Mouse (Mus musculus) lung, postnatal 0 days (tissue): ENCODE measurements around the gene Sgce. TPM values are rescaled to one million over a fixed set of nuclear protein-coding genes. Genes with fewer than 3 reads are reported as not detected.

Experiments
- ATAC-seq: fragments of 200-750 bp; cut with Nextera tagmentation; 2 replicates; pipeline ENCODE4 v1.8.0; 2017; ENCODE audit warnings: moderate library complexity
- DNase-seq: peaks from one replicate; pipeline ENCODE4 v3.0.0-alpha.2; 2016; ENCODE audit warnings: low spot score
- H3K27ac ChIP-seq: fragments of 300-500 bp; sonication (generic); 2 replicates; pipeline ENCODE4 v1.5.1; 2014; ENCODE audit warnings: antibody characterized with exemption, mild to moderate bottlenecking, low read length, mixed read lengths
- H3K27me3 ChIP-seq: fragments of 300-500 bp; sonication (generic); replicated peaks from 2 replicates; pipeline ENCODE4 v1.6.1; 2014; ENCODE audit warnings: low read length, mixed read lengths; ENCODE audit not compliant: insufficient read depth
- H3K36me3 ChIP-seq: fragments of 300-500 bp; sonication (generic); 2 replicates; pipeline ENCODE4 v1.6.1; 2014; ENCODE audit warnings: low read length, mixed read lengths; ENCODE audit not compliant: insufficient read depth
- H3K4me1 ChIP-seq: fragments of 300-500 bp; sonication (generic); 2 replicates; pipeline ENCODE4 v1.6.1; 2014; ENCODE audit warnings: antibody characterized with exemption, low read depth, low read length, mixed read lengths; ENCODE audit not compliant: insufficient read depth
- H3K4me2 ChIP-seq: fragments of 300-500 bp; sonication (generic); replicated peaks from 2 replicates; pipeline ENCODE4 v1.6.1; 2014; ENCODE audit warnings: low read depth, mild to moderate bottlenecking, low read length, moderate library complexity, mixed read lengths
- H3K4me3 ChIP-seq: fragments of 300-500 bp; sonication (generic); 2 replicates; pipeline ENCODE4 v1.5.1; 2014; ENCODE audit warnings: low read depth, low read length
- H3K9ac ChIP-seq: fragments of 300-500 bp; sonication (generic); replicated peaks from 2 replicates; pipeline ENCODE4 v1.6.1; 2014; ENCODE audit warnings: low read depth, mild to moderate bottlenecking
- H3K9me3 ChIP-seq: fragments of 300-500 bp; sonication (generic); 2 replicates; pipeline ENCODE4 v1.6.1; 2016; ENCODE audit warnings: low read length, mixed read lengths
- CTCF ChIP-seq: IDR thresholded peaks from 2 replicates; pipeline ENCODE4 v1.5.1; 2016; ENCODE audit warnings: antibody characterized with exemption, mild to moderate bottlenecking
- EP300 ChIP-seq: IDR thresholded peaks from 2 replicates; pipeline ENCODE4 v1.6.1; 2016; ENCODE audit warnings: antibody characterized with exemption, mild to moderate bottlenecking, control low read depth
- WGBS: fragments of 180-500 bp; shearing (Covaris S2); extraction: QIAGEN DNeasy Blood & Tissue Kit; methylation state at CpG from one replicate; pipeline ENCODE4 v1.1.7; 2014; 5-methylcytosine and 5-hydroxymethylcytosine counted together
- polyA plus RNA-seq: library from polyadenylated mRNA; unstranded; fragments of >200 nt; fragmentation: Nextera tagmentation; extraction: Ambion mirVana; gene quantifications from 2 replicates; pipeline ENCODE4 v1.2.1, GENCODE M21; 2015

Gene Sgce
- polyA plus RNA-seq, 1 experiment from 2014 or later = 84.5 TPM

DNA sequence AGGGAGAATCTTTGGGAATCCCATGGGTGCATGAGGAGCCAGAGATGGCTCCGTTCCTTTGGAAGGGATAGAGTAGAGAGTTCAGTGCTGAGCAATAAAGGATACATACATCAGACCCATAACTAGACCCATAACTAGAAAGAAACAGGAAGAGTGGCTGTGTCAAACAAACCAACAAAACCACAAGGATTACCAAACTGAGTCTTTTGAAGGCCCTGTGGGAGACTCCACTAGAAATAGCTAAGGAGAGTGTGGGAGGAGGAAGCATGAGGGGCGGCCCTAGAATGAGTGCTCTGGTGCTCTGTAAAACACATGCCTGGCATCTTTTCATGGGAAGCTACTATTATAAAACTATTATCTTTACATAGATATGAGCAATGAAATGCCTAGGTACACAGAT, 18.7 kb downstream of the Sgce start:
- Histone ChIP-seq H3K27me3 (no peaks in the 10 kb centered on the region), H3K4me3 (no peak overlapping the region), H3K9me3 (0 out of 2 replicates have a peak, but pooled peaks cover 2% of the 10 kb centered on the region), H3K4me1 (no peaks in the 10 kb centered on the region), H3K9ac (no peak overlapping the region), H3K36me3 (no peaks in the 10 kb centered on the region), H3K27ac (no peak overlapping the region), H3K4me2 (no peak overlapping the region)
- 81% methylated on average over 2 of the region's 2 CpGs for WGBS
- DNase-seq (no peak), ATAC-seq (no peak)
- no peak for TF ChIP-seq EP300
- TF ChIP-seq CTCF = no peak

GRCm38 (mm10) chr6:4723998-4724757, 22.8 kb downstream of the Sgce start:
- Histone ChIP-seq H3K27ac (no peak overlapping the region), H3K4me2 (no peak overlapping the region), H3K4me3 (no peak overlapping the region), H3K4me1 (no peaks in the 10 kb centered on the region), H3K27me3 (no peaks in the 10 kb centered on the region), H3K9me3 (0 out of 2 replicates have a peak, but pooled peaks cover 2% of the 10 kb centered on the region), H3K36me3 (no peaks in the 10 kb centered on the region), H3K9ac (no peak overlapping the region)
- no peak for DNase-seq
- no peak for TF ChIP-seq EP300
- no peak for TF ChIP-seq CTCF
- WGBS = 85% methylated on average over 15 of the region's 15 CpGs
- ATAC-seq = no peak

- no peak for TF ChIP-seq EP300
- TF ChIP-seq CTCF = no peak
- no peaks in the 10 kb centered on the region for H3K27me3 ChIP-seq
- no peak overlapping the region for H3K27ac ChIP-seq
- H3K9me3 ChIP-seq = 0 out of 2 replicates have a peak, but pooled peaks cover 2% of the 10 kb centered on the region
- WGBS = 82% methylated on average over 13 of the region's 13 CpGs
- ATAC-seq (no peak), DNase-seq (no peak)
- no peak overlapping the region for H3K4me2 ChIP-seq
- no peak overlapping the region for H3K9ac ChIP-seq
- H3K4me3 ChIP-seq = no peak overlapping the region
- no peaks in the 10 kb centered on the region for H3K36me3 ChIP-seq
- no peaks in the 10 kb centered on the region for H3K4me1 ChIP-seq
Observed at GRCm38 (mm10) chr6:4722739-4723138, 24.3 kb downstream of the Sgce start.

- no peak overlapping the region for H3K9ac ChIP-seq
Observed at GRCm38 (mm10) chr6:4722142-4722541, 24.9 kb downstream of the Sgce start.

GRCm38 (mm10) chr6:4717344-4717743, 29.7 kb downstream of the Sgce start:
- no peak for DNase-seq
- H3K36me3 ChIP-seq = no peaks in the 10 kb centered on the region
- no peaks in the 10 kb centered on the region for H3K4me1 ChIP-seq
- no peak for ATAC-seq
- H3K9ac ChIP-seq = no peak overlapping the region
- H3K4me2 ChIP-seq = no peak overlapping the region
- H3K9me3 ChIP-seq = no peaks in the 10 kb centered on the region
- no peak overlapping the region for H3K4me3 ChIP-seq
- WGBS = 65% methylated on average over 2 of the region's 2 CpGs
- H3K27me3 ChIP-seq = no peaks in the 10 kb centered on the region
- H3K27ac ChIP-seq = no peak overlapping the region
- no peak for TF ChIP-seq EP300
- TF ChIP-seq CTCF = no peak

More at GRCm38 (mm10) chr6:4722142-4722541, 24.9 kb downstream of the Sgce start:
- no peaks in the 10 kb centered on the region for H3K36me3 ChIP-seq
- H3K9me3 ChIP-seq = 0 out of 2 replicates have a peak, but pooled peaks cover 2% of the 10 kb centered on the region
- DNase-seq = no peak
- no peak for TF ChIP-seq EP300
- no peak for TF ChIP-seq CTCF
- no peaks in the 10 kb centered on the region for H3K27me3 ChIP-seq
- 68% methylated on average over 6 of the region's 6 CpGs for WGBS
- no peak for ATAC-seq
- H3K4me1 ChIP-seq = no peaks in the 10 kb centered on the region
- no peak overlapping the region for H3K27ac ChIP-seq
- H3K4me2 ChIP-seq = no peak overlapping the region
- no peak overlapping the region for H3K4me3 ChIP-seq

DNA sequence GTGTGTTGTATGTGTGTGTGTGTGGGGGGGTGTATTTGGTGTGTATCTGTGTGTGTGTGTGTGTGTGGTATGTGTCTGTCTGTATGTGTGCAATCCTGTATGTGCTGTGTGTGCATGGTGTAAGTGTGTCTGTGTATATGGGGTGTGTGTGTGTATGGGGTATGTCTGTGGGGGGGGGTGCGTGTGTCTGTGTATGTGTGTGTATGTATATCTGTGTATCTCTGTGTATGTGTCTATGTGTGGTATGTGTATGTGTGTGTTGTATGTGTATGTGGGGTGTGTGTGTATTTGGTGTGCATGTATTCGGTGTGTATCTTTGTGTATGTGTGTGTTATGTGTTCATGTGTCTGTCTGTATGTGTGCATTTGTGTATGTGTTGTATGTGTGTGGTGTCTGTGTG, 30.8 kb downstream of the Sgce start:
- ATAC-seq (no peak), DNase-seq (no peak)
- WGBS = 100% methylated on average over 2 of the region's 2 CpGs
- no peak overlapping the region for H3K27ac ChIP-seq
- no peaks in the 10 kb centered on the region for H3K4me1 ChIP-seq
- H3K4me3 ChIP-seq = no peak overlapping the region
- no peaks in the 10 kb centered on the region for H3K27me3 ChIP-seq
- no peak for TF ChIP-seq CTCF
- TF ChIP-seq EP300 = no peak
- no peaks in the 10 kb centered on the region for H3K36me3 ChIP-seq
- no peak overlapping the region for H3K4me2 ChIP-seq
- H3K9ac ChIP-seq = no peak overlapping the region
- no peaks in the 10 kb centered on the region for H3K9me3 ChIP-seq
